In genomic region chrX:13688356-13688755, GRCm38 (mm10) we compare ENCODE assay signal across 28 mouse cellular contexts. TPM values are rescaled to one million over a fixed set of nuclear protein-coding genes. Genes with fewer than 3 reads are reported as not detected.
A peak's percentile ranks its signal among the peaks of the same experiment; 100 is the strongest.
DNase-seq lines count a peak whose midpoint lies in the region; TF ChIP-seq lines count a peak whose summit lies in the region.
"Had no signal": no experiment of that assay in that cellular context is flagged by ENCODE, and none has a peak within 500 bp of the region (broad histone marks: within the 10 kb centered on the region; RNA-seq: fewer than 3 reads in every experiment).

No protein-coding gene starts in this region.

- no peak for TF ChIP-seq CTCF in layer of hippocampus, adult 2 months (conservative IDR thresholded peaks at IDR 0.05)

- peak overlapping the region; percentile 61 for H3K27ac ChIP-seq in layer of hippocampus, adult 2 months
- H3K27ac ChIP-seq: embryonic facial prominence, embryonic 15.5 days; forebrain, embryonic 10.5 days; heart, embryonic 15.5 days; intestine, embryonic 15.5 days; limb, embryonic 13.5 days; liver, embryonic 13.5 days; neural tube, embryonic 12.5 days had no signal

- intact Hi-C loops in left cerebral cortex, postnatal 25 days (cut with DNase I), result no loop called here

- peak; percentile 5 for DNase-seq in embryo, embryonic 10 days (ENCODE audit: low spot score)
- DNase-seq in embryo, embryonic 9.5 days (ENCODE audit: extremely low spot score), result no peak
- DNase-seq in layer of hippocampus, adult 2 months (ENCODE audit: low spot score in 2 of 2), result no peak
- no peak for DNase-seq in layer of hippocampus, postnatal 25 days (ENCODE audit: extremely low spot score in 1 of 2, low spot score in 1 of 2)
- DNase-seq in retina, embryonic 14.5 days (ENCODE audit: low spot score), result peak; percentile 2
- DNase-seq in retina, postnatal 1 day, result no peak
- DNase-seq in left cerebral cortex, postnatal 25 days (ENCODE audit: low spot score in 2 of 2), result peak; percentile 10 to 74
- no peak for DNase-seq in thymus, postnatal 10 days (ENCODE audit: low spot score in 2 of 2)
- DNase-seq: adrenal gland, adult 2 months; cerebellum, adult 9-11 months; embryo, embryonic 11 days; forebrain, postnatal 0 days; gastrocnemius, postnatal 25 days; kidney, postnatal 36 days; liver, embryonic 13.5 days; lung, embryonic 14.5 days; lung, postnatal 36 days; thymus, postnatal 25 days had no signal

- no peak overlapping the region for H3K4me3 ChIP-seq in layer of hippocampus, adult 2 months
- H3K4me3 ChIP-seq: embryonic facial prominence, embryonic 15.5 days; forebrain, embryonic 10.5 days; heart, embryonic 15.5 days; intestine, embryonic 15.5 days; limb, embryonic 13.5 days; liver, embryonic 13.5 days; neural tube, embryonic 12.5 days had no signal

RNA-seq across cellular contexts. Expression of gene Gpr82, which starts 27.2 kb away (rescaled TPM):
- total RNA-seq in layer of hippocampus, adult 2 months (2021), result under 1 TPM in 1 of 2 experiments, not detected in 1; 0.15 TPM
- not detected for total RNA-seq in layer of hippocampus, postnatal 25 days (2021)
- total RNA-seq in left cerebral cortex, postnatal 25 days (2021), result not detected
- total RNA-seq: adrenal gland, adult 2 months; forebrain, postnatal 0 days; gastrocnemius, postnatal 25 days; heart, adult 8-10 months; hematopoietic stem cell, adult 5-6 weeks; layer of hippocampus, postnatal 14 days had no signal

RNA-seq across cellular contexts. Expression of gene Gpr34, which starts 56.5 kb away (rescaled TPM):
- 10 to 100 TPM in 1 of 2 experiments, 1 to 10 TPM in 1; 8.7 to 11.7 TPM for total RNA-seq in layer of hippocampus, adult 2 months (2021)
- 10 to 100 TPM; 14.3 to 14.6 TPM for total RNA-seq in layer of hippocampus, postnatal 25 days (2021)
- total RNA-seq in left cerebral cortex, postnatal 25 days (2021), result 10 to 100 TPM; 11.8 to 14.4 TPM
- total RNA-seq: megakaryocyte-erythroid progenitor cell, adult 5-6 weeks had no signal

Comparison
In these comparisons a context has a peak if more than half of its experiments do, and no peak if none do; other contexts are left out.
1. DNase-seq: peak in embryo, embryonic 10 days (single experiment), retina, embryonic 14.5 days (single experiment) and left cerebral cortex, postnatal 25 days (2 of 2); none in embryo, embryonic 9.5 days (single experiment), layer of hippocampus, adult 2 months (0 of 2), layer of hippocampus, postnatal 25 days (0 of 2), retina, postnatal 1 day (single experiment) and thymus, postnatal 10 days (0 of 2).